Mouse (Mus musculus) kidney, postnatal 0 days (tissue): ENCODE data around the gene Rap1gds1. TPM values are rescaled to one million over a fixed set of nuclear protein-coding genes. Genes with fewer than 3 reads are reported as not detected.

Source experiments
- ATAC-seq: fragments of 200-750 bp; cut with Nextera tagmentation; replicated peaks from 2 replicates; pipeline ENCODE4 v1.8.0; 2017; ENCODE audit warnings: low read depth, moderate number of reproducible peaks, moderate TSS enrichment, moderate library complexity; ENCODE audit not compliant: low FRiP score
- DNase-seq: peaks from one replicate; pipeline ENCODE4 v3.0.0-alpha.2; 2016; ENCODE audit warnings: low spot score
- H3K27ac ChIP-seq: fragments of 300-500 bp; sonication (generic); 2 replicates; pipeline ENCODE4 v1.5.1; 2014; ENCODE audit warnings: mild to moderate bottlenecking
- H3K27me3 ChIP-seq: fragments of 300-500 bp; sonication (generic); 2 replicates; pipeline ENCODE4 v1.6.1; 2014; ENCODE audit warnings: low read length, mixed read lengths; ENCODE audit not compliant: insufficient read depth
- H3K36me3 ChIP-seq: fragments of 300-500 bp; sonication (generic); 2 replicates; pipeline ENCODE4 v1.6.1; 2014; ENCODE audit warnings: low read length, mixed read lengths; ENCODE audit not compliant: insufficient read depth
- H3K4me1 ChIP-seq: fragments of 300-500 bp; sonication (generic); replicated peaks from 2 replicates; pipeline ENCODE4 v1.6.1; 2014; ENCODE audit warnings: antibody characterized with exemption, low read length, mixed read lengths; ENCODE audit not compliant: insufficient read depth
- H3K4me2 ChIP-seq: fragments of 300-500 bp; sonication (generic); 2 replicates; pipeline ENCODE4 v1.6.1; 2014; ENCODE audit warnings: mild to moderate bottlenecking, low read length, moderate library complexity, mixed read lengths
- H3K4me3 ChIP-seq: fragments of 300-500 bp; sonication (generic); replicated peaks from 2 replicates; pipeline ENCODE4 v1.5.1; 2014; ENCODE audit warnings: low read depth, low read length
- H3K9ac ChIP-seq: fragments of 300-500 bp; sonication (generic); 2 replicates; pipeline ENCODE4 v1.6.1; 2014; ENCODE audit warnings: low read depth, low read length
- H3K9me3 ChIP-seq: fragments of 300-500 bp; sonication (generic); replicated peaks from 2 replicates; pipeline ENCODE4 v1.6.1; 2016; ENCODE audit warnings: low read length, inconsistent platforms, mixed read lengths
- CTCF ChIP-seq: IDR thresholded peaks from 2 replicates; pipeline ENCODE4 v1.5.1; 2016; ENCODE audit warnings: antibody characterized with exemption, low read depth, mild to moderate bottlenecking, moderate library complexity
- WGBS: fragments of 180-500 bp; shearing (Covaris S2); extraction: QIAGEN DNeasy Blood & Tissue Kit; methylation state at CpG from one replicate; pipeline ENCODE4 v1.1.7; 2014; 5-methylcytosine and 5-hydroxymethylcytosine counted together
- polyA plus RNA-seq: library from polyadenylated mRNA; unstranded; fragments of >200 nt; fragmentation: Nextera tagmentation; extraction: Ambion mirVana; gene quantifications from 2 replicates; pipeline ENCODE4 v1.2.1, GENCODE M21; 2015

The Rap1gds1 gene
- polyA plus RNA-seq, 1 experiment from 2014 or later: 31.8 TPM

GRCm38 (mm10) chr3:139000071-139000867 lies 74.7 kb downstream of the Rap1gds1 start:
- ATAC-seq (no peak), DNase-seq (no peak)

GRCm38 (mm10) chr3:138993473-138993872 lies 81.5 kb downstream of the Rap1gds1 start:
- H3K9ac ChIP-seq: no peak overlapping the region
- H3K4me3 ChIP-seq: no peak overlapping the region
- no peak for TF ChIP-seq CTCF
- no peaks in the 10 kb centered on the region for H3K27me3 ChIP-seq
- no peaks in the 10 kb centered on the region for H3K4me1 ChIP-seq
- ATAC-seq: no peak
- 69% methylated on average over 5 of the region's 5 CpGs for WGBS
- H3K36me3 ChIP-seq: 0 out of 2 replicates have a peak, but pooled peaks cover 7% of the 10 kb centered on the region
- no peak for DNase-seq
- no peak overlapping the region for H3K4me2 ChIP-seq
- no peaks in the 10 kb centered on the region for H3K9me3 ChIP-seq
- H3K27ac ChIP-seq: no peak overlapping the region

More at GRCm38 (mm10) chr3:139000071-139000867, 74.7 kb downstream of the Rap1gds1 start:
- Histone ChIP-seq H3K27ac (no peak overlapping the region), H3K4me3 (no peak overlapping the region), H3K9ac (no peak overlapping the region), H3K27me3 (no peaks in the 10 kb centered on the region), H3K4me1 (no peaks in the 10 kb centered on the region), H3K4me2 (no peak overlapping the region), H3K36me3 (0 out of 2 replicates have a peak, but pooled peaks cover 7% of the 10 kb centered on the region), H3K9me3 (no peaks in the 10 kb centered on the region)
- 90% methylated on average over 9 of the region's 9 CpGs for WGBS
- no peak for TF ChIP-seq CTCF

DNA sequence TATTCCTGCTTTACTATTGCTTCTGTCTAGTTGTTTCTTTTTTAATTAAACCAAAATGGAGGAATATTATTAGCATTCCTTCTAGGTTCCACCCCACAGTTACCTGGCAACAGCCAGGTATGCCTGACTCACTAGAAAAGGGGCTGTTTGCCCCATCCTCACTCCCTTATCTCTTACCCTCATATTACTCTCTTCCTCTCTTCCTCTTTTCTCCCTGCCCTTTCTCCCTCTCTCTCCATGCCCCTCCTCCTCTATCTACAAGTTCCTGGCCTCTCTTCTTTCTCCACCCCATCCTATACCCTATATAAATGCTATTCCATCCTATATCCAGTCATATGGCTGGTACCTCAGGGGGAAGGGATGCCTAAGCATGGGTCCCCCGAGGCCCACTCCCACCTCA lies 83.6 kb downstream of the Rap1gds1 start:
- Histone ChIP-seq H3K36me3 (0 out of 2 replicates have a peak, but pooled peaks cover 3% of the 10 kb centered on the region), H3K4me2 (no peak overlapping the region), H3K4me1 (no peaks in the 10 kb centered on the region), H3K27ac (no peak overlapping the region), H3K27me3 (no peaks in the 10 kb centered on the region), H3K9ac (no peak overlapping the region), H3K4me3 (no peak overlapping the region), H3K9me3 (no peaks in the 10 kb centered on the region)
- no peak for DNase-seq
- no peak for ATAC-seq
- TF ChIP-seq CTCF: no peak
- 85% methylated on average over 1 of the region's 1 CpGs for WGBS

DNA sequence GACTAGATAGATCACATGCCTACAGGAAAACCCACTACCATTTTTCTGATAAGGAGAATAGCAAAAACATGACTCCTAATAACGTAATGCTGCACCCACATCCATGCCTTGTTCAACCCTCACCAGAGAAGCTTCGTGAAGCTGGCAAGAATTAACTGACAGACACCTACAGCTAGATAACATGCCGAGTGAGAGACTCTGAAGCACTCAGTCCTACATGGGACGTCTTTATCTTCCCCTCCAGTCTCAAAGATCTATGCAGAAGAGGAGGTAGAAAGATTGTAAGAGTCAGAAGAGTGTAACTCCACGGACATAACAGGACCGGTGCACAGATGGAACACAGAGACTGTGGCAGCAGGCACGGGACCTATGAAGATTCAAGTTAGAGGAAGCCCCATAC lies 85.9 kb downstream of the Rap1gds1 start:
- 99% methylated on average over 7 of the region's 7 CpGs for WGBS
- no peaks in the 10 kb centered on the region for H3K27me3 ChIP-seq
- DNase-seq (no peak), ATAC-seq (no peak)
- H3K9ac ChIP-seq: no peak overlapping the region
- H3K36me3 ChIP-seq: no peaks in the 10 kb centered on the region
- no peaks in the 10 kb centered on the region for H3K4me1 ChIP-seq
- no peaks in the 10 kb centered on the region for H3K9me3 ChIP-seq
- H3K4me2 ChIP-seq: no peak overlapping the region
- no peak for TF ChIP-seq CTCF
- H3K27ac ChIP-seq: no peak overlapping the region
- no peak overlapping the region for H3K4me3 ChIP-seq

DNA sequence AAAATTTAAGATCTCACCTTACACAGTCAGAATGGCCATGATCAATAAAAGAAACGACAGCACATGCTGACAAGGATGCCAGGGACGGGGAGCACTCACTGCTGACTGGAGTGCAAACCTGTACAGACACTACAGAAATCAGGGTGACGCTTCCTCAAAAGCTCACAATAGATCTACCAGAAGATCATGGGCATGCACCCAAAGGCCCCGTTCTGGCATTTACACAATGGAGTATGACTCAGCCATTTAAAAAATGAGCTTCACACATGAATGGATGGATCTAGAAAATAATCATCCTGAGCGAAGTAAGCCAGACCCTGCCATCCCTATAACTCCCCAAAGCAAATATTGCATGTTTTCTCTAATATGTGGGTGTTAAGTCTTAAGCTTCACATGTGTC lies 87.0 kb downstream of the Rap1gds1 start:
- no peak for DNase-seq
- Histone ChIP-seq H3K4me2 (no peak overlapping the region), H3K27ac (no peak overlapping the region), H3K36me3 (no peaks in the 10 kb centered on the region), H3K4me3 (no peak overlapping the region), H3K4me1 (no peaks in the 10 kb centered on the region), H3K27me3 (no peaks in the 10 kb centered on the region), H3K9me3 (no peaks in the 10 kb centered on the region), H3K9ac (no peak overlapping the region)
- TF ChIP-seq CTCF: no peak
- ATAC-seq: no peak
- WGBS: 95% methylated on average over 5 of the region's 5 CpGs

DNA sequence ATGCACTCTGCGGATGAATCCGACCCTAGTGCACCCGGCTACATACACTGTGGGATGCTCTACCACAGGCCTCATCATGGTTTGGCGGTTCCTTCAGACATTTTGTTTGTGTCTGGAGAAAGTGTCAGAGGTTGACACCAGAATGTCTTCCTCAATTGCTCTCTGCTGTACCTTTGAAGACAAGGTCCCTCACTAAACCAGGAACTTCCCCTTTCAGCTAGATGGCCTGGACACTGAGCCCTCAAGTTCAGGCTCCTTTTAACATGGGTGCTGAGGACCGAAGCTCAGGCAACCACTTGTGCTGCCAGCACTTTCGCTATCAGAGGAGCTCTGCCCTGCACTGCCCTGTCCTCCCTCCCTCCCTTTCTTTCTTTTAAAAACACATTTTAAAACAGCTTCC lies 92.8 kb downstream of the Rap1gds1 start:
- WGBS: 93% methylated on average over 6 of the region's 6 CpGs

DNA sequence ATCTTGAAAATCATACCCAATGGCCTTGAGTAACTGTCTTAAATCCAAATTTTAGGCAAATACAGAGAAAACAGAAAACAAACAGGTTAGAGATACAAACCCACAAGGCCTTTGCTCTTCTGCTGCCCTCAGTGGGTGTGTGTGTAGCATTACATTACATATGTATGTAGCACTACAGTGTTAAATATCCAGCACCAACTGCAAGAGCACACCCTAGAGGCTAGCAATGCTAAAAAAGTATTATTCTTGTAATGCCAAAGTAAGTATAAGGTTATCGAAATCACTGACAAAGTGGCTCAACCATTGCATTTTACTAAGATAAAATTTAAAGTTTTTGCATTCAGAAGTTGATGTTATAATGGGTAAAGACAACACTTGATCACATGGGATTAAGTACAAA lies 97.6 kb downstream of the Rap1gds1 start:
- 95% methylated on average over 1 of the region's 1 CpGs for WGBS
- no peaks in the 10 kb centered on the region for H3K27me3 ChIP-seq
- TF ChIP-seq CTCF: no peak
- H3K4me1 ChIP-seq: no peaks in the 10 kb centered on the region
- no peak overlapping the region for H3K27ac ChIP-seq
- H3K4me2 ChIP-seq: no peak overlapping the region
- DNase-seq: no peak
- H3K36me3 ChIP-seq: peaks cover 11% of the 10 kb centered on the region; the same call in 1 of the 2 replicates
- no peaks in the 10 kb centered on the region for H3K9me3 ChIP-seq
- ATAC-seq: no peak
- H3K9ac ChIP-seq: no peak overlapping the region
- H3K4me3 ChIP-seq: no peak overlapping the region

More for the DNA sequence above, 92.8 kb downstream of the Rap1gds1 start:
- no peak for DNase-seq
- Histone ChIP-seq H3K4me1 (no peaks in the 10 kb centered on the region), H3K4me3 (no peak overlapping the region), H3K4me2 (no peak overlapping the region), H3K9me3 (no peaks in the 10 kb centered on the region), H3K36me3 (peaks cover 6% of the 10 kb centered on the region; the same call in 1 of the 2 replicates), H3K27me3 (no peaks in the 10 kb centered on the region), H3K27ac (no peak overlapping the region), H3K9ac (no peak overlapping the region)
- ATAC-seq: no peak
- TF ChIP-seq CTCF: no peak
